Mouse (Mus musculus): ENCODE measurements around the gene Anxa4.

GRCm38 (mm10) chr6:86824401-86824800, 31.0 kb upstream of the Anxa4 start:
- TF ChIP-seq CTCF (IDR thresholded peaks at IDR 0.05; ENCODE audit: extremely low read depth, insufficient read depth, low read length) (no peak), POLR2A (IDR thresholded peaks at IDR 0.05; ENCODE audit: extremely low read depth, insufficient read depth, low read length) (no peak)

Data from cortical plate, adult 2 months (tissue).